Mouse (Mus musculus) Patski (cell line): ENCODE data around the gene Gm45837. TPM values are rescaled to one million over a fixed set of nuclear protein-coding genes. Genes with fewer than 3 reads are reported as not detected.

Source experiments
- ATAC-seq: fragments of 100-300 bp; one replicate; pipeline ENCODE4 v1.8.0; 2021
- CTCF ChIA-PET: fragments of 350-600 bp; sonication (Branson Sonifier 250); formaldehyde crosslinking; loops from one replicate; lab custom pipeline; 2022; ENCODE audit warnings: inconsistent platforms; lab: Charles Lee
- POLR2A ChIA-PET: fragments of 350-600 bp; sonication (Branson Sonifier 250); formaldehyde crosslinking; loops from one replicate; lab custom pipeline; 2022; ENCODE audit warnings: antibody characterized with exemption, inconsistent platforms; lab: Charles Lee
- DNase-seq: peaks from one replicate; pipeline ENCODE4 v3.0.0-alpha.2; 2011; ENCODE audit warnings: low read depth, low spot score
- H3K27me3 ChIP-seq: fragments of 371-371 bp; one replicate; pipeline ENCODE4 v1.5.1; 2021
- CTCF ChIP-seq: fragments of 100-300 bp; IDR thresholded peaks from one replicate; pipeline ENCODE4 v1.5.1; 2021
- in situ Hi-C: fragments of 300-500 bp; cut with MboI; formaldehyde crosslinking; loops from 3 replicates; pipeline ENCODE4 v1.11.1; 2018; ENCODE audit warnings: low pct_unique_long_range_greater_than_20kb, mixed read lengths
- polyA plus RNA-seq: library from polyadenylated mRNA; unstranded; gene quantifications from one replicate; pipeline ENCODE4 v1.2.3, GENCODE M21; 2021

Gene Gm45837
- polyA plus RNA-seq, 1 experiment from 2014 or later: 0.78 TPM

DNA sequence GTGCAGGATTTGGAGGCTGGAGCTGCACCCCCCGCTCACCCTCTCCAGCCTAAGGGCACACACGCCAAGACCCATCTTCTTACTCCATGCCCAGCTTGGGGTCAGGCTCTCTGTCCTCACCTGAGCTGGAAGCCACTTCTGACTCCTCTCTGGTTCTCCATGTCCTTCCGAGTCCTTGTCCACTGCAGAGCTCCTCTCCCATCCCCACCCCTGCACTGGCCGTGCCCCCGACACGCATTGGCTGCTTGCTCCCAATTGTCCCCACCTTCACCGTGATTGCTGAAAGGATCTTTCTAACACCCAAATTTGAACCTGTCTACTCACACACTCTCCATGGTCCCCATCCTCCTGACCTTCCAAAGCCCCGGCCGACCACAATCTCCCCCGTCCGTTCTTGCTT lies 50.9 kb downstream of the Gm45837 start:
- H3K27me3 ChIP-seq: no peaks in the 10 kb centered on the region
- no peak for TF ChIP-seq CTCF
- DNase-seq (no peak), ATAC-seq (no peak)
- ChIA-PET POLR2A (no interaction called here), CTCF (no interaction called here)
- in situ Hi-C loops: no loop called here

DNA sequence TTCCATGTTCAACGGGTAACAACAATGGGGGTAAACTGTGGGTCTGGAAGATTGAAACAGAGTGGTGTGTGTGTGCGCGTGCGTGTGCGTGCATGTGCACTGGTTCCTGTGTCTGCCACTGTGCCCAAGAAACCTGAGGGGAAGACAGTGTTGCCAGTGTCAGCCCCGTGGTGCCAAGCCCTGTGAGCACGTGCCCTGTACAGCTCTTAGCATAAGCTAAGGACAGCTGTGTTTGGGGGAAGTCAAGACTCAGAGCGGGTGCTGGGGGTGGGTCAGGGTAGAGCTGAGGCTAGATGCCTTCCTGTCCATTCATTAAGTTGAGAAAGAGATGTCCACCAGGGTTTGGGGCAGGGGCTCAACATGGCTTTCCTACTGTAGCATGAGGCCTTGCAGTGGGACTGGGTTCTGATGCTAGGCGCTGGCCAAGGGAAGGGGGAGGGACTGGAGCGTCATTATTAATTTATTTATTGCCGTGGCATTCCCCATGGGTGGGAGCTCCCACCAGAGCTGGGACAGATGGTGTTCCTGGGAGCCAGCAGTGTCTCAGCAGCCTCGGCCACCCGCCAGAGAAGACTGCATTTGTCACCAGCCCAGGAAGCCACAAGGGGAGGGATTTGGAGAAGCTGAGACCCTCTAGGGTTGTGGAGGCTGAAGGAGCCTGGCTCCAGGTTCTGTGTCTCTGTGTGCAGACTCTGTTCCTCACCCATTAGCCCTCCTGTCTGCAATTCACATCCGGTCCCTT lies 51.8 kb downstream of the Gm45837 start:
- no peak for ATAC-seq
- DNase-seq: no peak
- ChIA-PET CTCF (no interaction called here), POLR2A (no interaction called here)
- in situ Hi-C loops: no loop called here
- no peaks in the 10 kb centered on the region for H3K27me3 ChIP-seq
- TF ChIP-seq CTCF: no peak

DNA sequence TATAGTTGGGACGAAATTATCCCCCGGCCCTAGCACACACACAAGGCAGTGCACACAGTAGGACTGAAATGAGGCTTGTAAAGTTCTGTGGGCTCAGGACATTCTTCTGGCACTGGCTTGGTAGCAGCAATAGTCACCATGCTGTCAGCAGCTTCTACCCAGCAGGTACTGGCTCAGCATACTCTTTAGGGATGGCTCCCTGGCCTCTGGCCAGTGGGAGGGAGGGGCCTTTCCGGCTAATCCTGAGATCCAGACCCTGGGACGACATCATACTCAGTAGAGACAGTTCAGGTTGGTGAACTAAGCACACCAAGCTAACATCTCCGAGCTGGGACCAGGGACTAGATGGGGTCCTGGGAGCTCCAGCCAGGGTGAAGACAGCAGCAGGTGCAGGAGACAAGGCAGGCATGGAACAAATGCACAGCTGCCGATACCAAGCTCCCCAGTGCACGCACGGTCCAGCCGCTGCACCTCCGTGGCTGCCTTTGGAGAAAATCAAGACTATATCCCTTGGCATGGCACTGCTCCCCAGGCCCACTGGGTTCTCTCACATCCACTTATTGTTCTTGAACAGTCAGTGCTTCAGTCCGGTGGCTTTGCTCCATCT lies 53.1 kb downstream of the Gm45837 start:
- ChIA-PET CTCF (interaction anchor here (1.1 kb wide), 1 partner anchor 14 kb away, joined by 3 read pairs; no protein-coding TSS in a partner anchor), POLR2A (no interaction called here)
- no peak for DNase-seq
- no peak for TF ChIP-seq CTCF
- in situ Hi-C loops: no loop called here
- ATAC-seq: no peak
- H3K27me3 ChIP-seq: no peaks in the 10 kb centered on the region

DNA sequence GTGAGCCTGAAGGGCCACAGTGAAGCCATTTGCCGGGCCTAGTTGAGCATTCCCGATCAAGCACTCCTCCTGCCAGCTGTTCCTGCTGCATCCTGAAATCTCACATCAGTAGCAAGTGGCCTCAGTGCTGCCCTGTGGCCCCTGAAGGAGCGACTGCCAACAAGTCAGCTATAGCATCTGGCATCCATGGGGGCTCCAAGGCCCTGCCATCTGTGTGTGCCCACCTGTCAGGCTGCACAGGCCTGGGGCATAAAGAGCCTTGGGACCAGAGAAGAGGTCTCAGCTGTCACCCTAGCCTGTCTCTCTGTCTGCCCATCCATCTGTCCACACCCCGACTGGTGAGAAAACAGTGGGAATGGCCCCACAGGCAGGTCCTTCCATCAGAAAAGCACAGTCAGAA lies 54.2 kb downstream of the Gm45837 start:
- in situ Hi-C loops: no loop called here
- no peak for DNase-seq
- ATAC-seq: no peak
- no peak for TF ChIP-seq CTCF
- POLR2A ChIA-PET: no interaction called here
- CTCF ChIA-PET: interaction anchor here (1.1 kb wide), 1 partner anchor 15 kb away, joined by 3 read pairs; no protein-coding TSS in a partner anchor
- no peaks in the 10 kb centered on the region for H3K27me3 ChIP-seq

DNA sequence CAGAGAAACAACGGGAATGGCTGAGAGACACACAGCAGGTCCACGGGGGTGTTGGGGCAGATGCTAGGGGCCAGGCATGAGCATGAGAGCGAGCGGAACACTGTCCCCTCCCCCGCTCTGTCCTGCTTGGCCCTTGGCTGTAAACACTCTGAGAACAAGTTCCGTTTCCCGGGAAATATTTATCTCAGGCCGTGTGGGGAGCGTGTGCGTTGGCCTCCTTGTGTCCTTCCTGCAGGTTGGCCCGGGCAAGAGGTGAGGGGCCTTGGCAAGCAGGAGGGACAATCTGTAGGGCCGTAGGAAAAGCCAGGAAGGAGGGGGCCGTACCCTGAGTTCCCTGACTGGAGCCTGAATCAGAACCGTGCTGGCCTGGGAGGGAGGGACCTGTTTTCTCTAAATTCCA lies 54.7 kb downstream of the Gm45837 start:
- no peaks in the 10 kb centered on the region for H3K27me3 ChIP-seq
- ATAC-seq (no peak), DNase-seq (no peak)
- in situ Hi-C loops: no loop called here
- CTCF ChIA-PET: no interaction called here
- TF ChIP-seq CTCF: no peak
- POLR2A ChIA-PET: no interaction called here

DNA sequence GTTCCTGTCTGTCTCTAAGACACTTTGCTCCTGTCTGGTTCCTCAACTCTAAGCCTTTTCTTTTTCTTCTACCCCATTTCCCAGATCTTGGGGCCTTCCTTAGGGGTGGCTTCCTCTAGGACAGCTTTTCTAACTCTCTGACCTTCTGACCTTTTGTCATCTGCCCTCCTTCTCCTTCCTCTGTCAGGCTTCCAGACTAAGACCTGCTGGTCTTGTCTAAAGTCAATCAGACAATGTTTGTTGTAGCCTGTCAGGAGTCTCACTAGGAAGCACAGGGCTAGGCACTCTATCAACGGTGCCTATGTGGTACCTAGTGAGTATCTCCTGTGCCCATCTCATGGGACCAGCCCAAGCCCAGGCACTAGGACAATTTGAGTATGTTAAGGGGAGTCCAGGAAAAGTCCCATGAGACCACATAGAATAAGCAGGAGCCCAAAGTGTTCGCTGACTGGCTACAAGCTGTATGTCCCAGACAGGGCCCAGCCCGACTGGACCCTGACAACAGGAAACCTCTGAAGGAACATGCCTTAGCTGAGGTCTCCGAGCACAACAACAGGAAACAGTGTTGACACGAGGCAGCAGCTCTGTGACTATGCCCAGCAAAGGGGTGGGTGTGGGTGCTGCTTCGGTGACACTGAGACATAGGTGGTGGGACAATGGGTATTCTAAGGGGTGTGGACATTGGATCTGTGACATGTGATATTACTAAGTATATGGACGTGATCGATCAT lies 55.3 kb downstream of the Gm45837 start:
- no peak for ATAC-seq
- ChIA-PET POLR2A (no interaction called here), CTCF (interaction anchor here (1.1 kb wide), 1 partner anchor 16 kb away, joined by 4 read pairs; no protein-coding TSS in a partner anchor)
- no peaks in the 10 kb centered on the region for H3K27me3 ChIP-seq
- no peak for TF ChIP-seq CTCF
- no peak for DNase-seq
- in situ Hi-C loops: no loop called here

DNA sequence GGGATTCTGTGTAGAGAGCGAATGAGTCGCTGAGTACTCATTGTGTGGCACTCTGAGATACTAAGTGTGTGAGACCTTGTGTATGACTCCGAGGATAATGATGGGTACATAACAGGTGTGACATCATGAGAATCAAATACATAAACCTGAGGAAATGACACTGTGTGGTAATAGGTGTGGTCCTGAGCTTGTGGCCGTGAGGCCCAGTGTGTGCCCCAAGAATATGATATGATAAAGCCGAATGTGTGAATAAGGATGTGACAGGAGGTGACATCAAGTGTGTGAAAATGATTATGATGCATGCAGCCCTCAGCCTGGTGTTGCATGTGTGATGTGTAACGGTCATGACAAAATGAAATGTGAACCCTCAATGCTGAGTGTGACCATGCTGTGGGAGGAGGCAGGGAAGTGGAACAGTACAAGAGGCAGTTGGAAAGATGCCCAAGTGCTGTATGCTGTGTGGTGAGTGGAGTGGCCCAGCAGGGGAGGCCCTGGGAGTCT lies 55.9 kb downstream of the Gm45837 start:
- ChIA-PET POLR2A (no interaction called here), CTCF (interaction anchor here (0.9 to 1.1 kb wide), 2 partner anchors 16 to 36 kb away, joined by 4 read pairs; no protein-coding TSS in a partner anchor)
- in situ Hi-C loops: no loop called here
- ATAC-seq (no peak), DNase-seq (no peak)
- TF ChIP-seq CTCF: no peak
- H3K27me3 ChIP-seq: no peaks in the 10 kb centered on the region

DNA sequence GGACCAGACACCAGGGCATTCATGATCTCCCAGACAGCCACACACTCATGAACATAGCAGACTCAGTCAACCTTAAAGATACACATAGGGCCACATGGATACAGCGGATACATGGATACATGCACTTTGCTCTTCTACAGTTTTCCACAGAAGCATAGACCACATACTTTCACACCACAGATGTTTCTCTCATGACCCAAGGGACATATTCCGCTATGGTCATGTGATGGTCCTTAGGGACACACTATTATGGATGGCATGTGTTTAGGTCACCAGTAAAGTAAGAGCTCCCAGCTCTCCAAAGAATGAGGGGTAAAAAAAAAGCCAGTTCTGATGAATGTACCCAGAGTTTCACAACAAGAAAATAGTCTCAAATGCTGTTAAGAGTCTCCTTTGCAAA lies 60.7 kb downstream of the Gm45837 start:
- no peak for ATAC-seq

DNA sequence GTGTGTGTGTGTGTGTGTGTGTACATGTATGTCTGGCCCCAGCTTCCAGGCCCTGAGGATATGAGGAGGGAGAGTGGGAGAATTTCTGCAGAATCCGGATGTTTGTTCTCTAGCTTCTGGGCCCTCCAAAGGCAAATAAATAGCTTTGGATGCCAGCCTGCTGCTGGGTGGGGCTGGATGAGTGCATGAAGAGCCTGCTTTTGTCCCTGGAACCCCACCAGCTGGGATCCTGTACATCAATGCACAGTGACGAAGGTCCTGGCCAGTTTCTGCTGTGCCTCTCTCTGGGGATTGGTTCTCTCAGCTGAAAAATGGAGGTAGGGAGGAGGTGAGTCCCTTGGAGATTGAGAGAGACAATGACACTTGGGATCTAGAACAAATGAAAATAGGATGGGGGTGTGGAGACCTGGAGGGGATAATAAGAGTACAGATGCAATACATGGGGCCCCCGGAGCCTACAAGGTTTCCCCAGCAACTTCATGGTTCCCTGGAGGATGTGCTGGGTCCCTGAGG lies 61.3 kb downstream of the Gm45837 start:
- DNase-seq (no peak), ATAC-seq (no peak)
- no peaks in the 10 kb centered on the region for H3K27me3 ChIP-seq
- in situ Hi-C loops: no loop called here
- no peak for TF ChIP-seq CTCF
- ChIA-PET POLR2A (no interaction called here), CTCF (no interaction called here)

More for the DNA sequence above, 60.7 kb downstream of the Gm45837 start:
- TF ChIP-seq CTCF: no peak
- no peak for DNase-seq
- CTCF ChIA-PET: no interaction called here
- POLR2A ChIA-PET: no interaction called here
- in situ Hi-C loops: no loop called here
- no peaks in the 10 kb centered on the region for H3K27me3 ChIP-seq
